Mouse (Mus musculus): Measurements from ENCODE around the gene Tmem128. TPM values are rescaled to one million over a fixed set of nuclear protein-coding genes. Genes with fewer than 3 reads are reported as not detected.

Tmem128 gene
- polyA plus RNA-seq, 1 experiment = 57.1 TPM

- Histone ChIP-seq H3K27me3 (ENCODE audit: control insufficient read depth, insufficient read depth, low read length) (peaks cover 13% of the 10 kb centered on the region; the same call in 1 of the 2 replicates), H3K4me1 (replicated peaks; ENCODE audit: control insufficient read depth, insufficient read depth, low read length) (no peaks in the 10 kb centered on the region), H3K36me3 (ENCODE audit: control insufficient read depth, insufficient read depth, low read length) (no peaks in the 10 kb centered on the region; the same call in 1 of the 2 replicates), H3K27ac (ENCODE audit: control insufficient read depth, insufficient read depth, low read length) (no peak within 1 kb of the TSS), H3K4me3 (ENCODE audit: control insufficient read depth, insufficient read depth, low read length) (no peak within 1 kb of the TSS)
- no peak for DNase-seq
- 44% methylated on average over 4 of the region's 4 CpGs for WGBS
- TF ChIP-seq CTCF (IDR thresholded peaks at IDR 0.05; ENCODE audit: borderline replicate concordance, control insufficient read depth, extremely low read depth, insufficient read depth, low read length, poor library complexity) (no peak), POLR2A (IDR thresholded peaks at IDR 0.05; ENCODE audit: control insufficient read depth, extremely low read depth, insufficient read depth, low read length, poor library complexity) (no peak)
Observed at GRCm38 (mm10) chr5:38275771-38276170, 15.8 kb downstream of the Tmem128 start, which contains the start of gene Otop1. TSS of gene Otop1 (plus strand) at chr5:38275972.

DNA sequence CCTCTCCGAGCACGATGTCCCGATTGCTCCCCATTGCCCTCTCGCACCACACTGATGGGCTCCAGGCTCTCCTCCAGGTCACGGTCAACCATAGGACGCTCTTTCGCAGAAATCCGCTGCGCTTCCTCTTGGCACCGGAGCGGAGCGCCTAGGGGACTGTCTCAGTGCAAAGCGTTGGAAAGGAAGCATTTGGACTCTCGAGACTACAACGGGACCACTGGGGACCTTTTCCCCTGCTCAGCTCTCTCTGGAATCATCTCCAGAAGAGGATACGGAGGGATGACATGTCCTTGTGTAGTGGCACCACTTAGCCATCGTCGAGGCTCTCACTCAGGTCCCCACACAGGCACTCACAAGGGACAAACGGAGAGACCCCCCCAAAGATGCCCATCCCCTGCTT lies 16.5 kb downstream of the Tmem128 start:
- 6% methylated on average over 19 of the region's 19 CpGs for WGBS
- no peaks in the 10 kb centered on the region; the same call in 1 of the 2 replicates for H3K36me3 ChIP-seq (ENCODE audit: control insufficient read depth, insufficient read depth, low read length)
- H3K27me3 ChIP-seq (ENCODE audit: control insufficient read depth, insufficient read depth, low read length) = peaks cover 13% of the 10 kb centered on the region; the same call in 1 of the 2 replicates
- H3K4me1 ChIP-seq (replicated peaks; ENCODE audit: control insufficient read depth, insufficient read depth, low read length) = no peaks in the 10 kb centered on the region
- TF ChIP-seq CTCF (IDR thresholded peaks at IDR 0.05; ENCODE audit: borderline replicate concordance, control insufficient read depth, extremely low read depth, insufficient read depth, low read length, poor library complexity) = no peak
- no peak for TF ChIP-seq POLR2A (IDR thresholded peaks at IDR 0.05; ENCODE audit: control insufficient read depth, extremely low read depth, insufficient read depth, low read length, poor library complexity)
- no peak overlapping the region for H3K27ac ChIP-seq (ENCODE audit: control insufficient read depth, insufficient read depth, low read length)
- no peak for DNase-seq
- H3K4me3 ChIP-seq (ENCODE audit: control insufficient read depth, insufficient read depth, low read length) = no peak overlapping the region

- 5% methylated on average over 65 of the region's 65 CpGs for WGBS
- H3K4me1 ChIP-seq (replicated peaks; ENCODE audit: control insufficient read depth, insufficient read depth, low read length) = no peaks in the 10 kb centered on the region
- H3K4me3 ChIP-seq (ENCODE audit: control insufficient read depth, insufficient read depth, low read length) = no peak overlapping the region
- H3K27ac ChIP-seq (ENCODE audit: control insufficient read depth, insufficient read depth, low read length) = no peak overlapping the region
- no peaks in the 10 kb centered on the region for H3K36me3 ChIP-seq (ENCODE audit: control insufficient read depth, insufficient read depth, low read length)
- TF ChIP-seq CTCF (IDR thresholded peaks at IDR 0.05; ENCODE audit: borderline replicate concordance, control insufficient read depth, extremely low read depth, insufficient read depth, low read length, poor library complexity) (no peak), POLR2A (IDR thresholded peaks at IDR 0.05; ENCODE audit: control insufficient read depth, extremely low read depth, insufficient read depth, low read length, poor library complexity) (no peak)
- peaks cover 13% of the 10 kb centered on the region; the same call in 1 of the 2 replicates for H3K27me3 ChIP-seq (ENCODE audit: control insufficient read depth, insufficient read depth, low read length)
- no peak for DNase-seq
Observed at GRCm38 (mm10) chr5:38277098-38277866, 17.3 kb downstream of the Tmem128 start.

DNA sequence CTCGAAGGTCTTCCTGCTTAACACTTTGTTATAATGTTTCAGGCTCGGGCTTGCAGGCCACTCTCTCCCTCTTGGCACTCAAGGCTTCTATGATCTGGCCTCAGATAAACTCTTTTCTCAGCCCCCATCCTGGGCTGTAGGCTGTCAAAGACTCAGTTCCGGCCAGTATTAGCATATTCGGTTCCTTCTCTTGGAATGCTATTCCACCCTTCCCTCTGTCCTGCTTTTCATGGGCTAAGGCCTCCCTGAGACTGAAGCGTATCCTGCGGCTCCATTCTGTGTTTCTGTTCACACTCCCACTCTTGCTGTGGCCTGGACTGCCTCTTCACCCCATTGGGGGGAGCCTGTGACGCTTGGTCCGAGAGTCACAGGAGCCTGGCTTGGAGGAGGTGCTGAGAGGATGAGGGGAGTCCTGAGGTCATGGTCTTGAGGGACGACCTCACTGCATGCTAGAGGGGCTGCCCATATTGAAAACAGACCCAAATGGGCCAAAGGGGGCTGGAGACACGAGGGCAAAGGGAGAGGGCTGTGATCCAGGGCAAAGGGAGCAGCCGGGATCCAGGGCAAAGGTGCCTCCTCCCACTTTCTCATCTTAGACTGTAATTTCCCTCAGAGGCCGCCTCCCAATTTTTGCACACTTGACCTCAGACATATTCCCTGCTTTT lies 18.1 kb downstream of the Tmem128 start:
- no peaks in the 10 kb centered on the region for H3K36me3 ChIP-seq (ENCODE audit: control insufficient read depth, insufficient read depth, low read length)
- no peak overlapping the region for H3K27ac ChIP-seq (ENCODE audit: control insufficient read depth, insufficient read depth, low read length)
- no peaks in the 10 kb centered on the region for H3K4me1 ChIP-seq (replicated peaks; ENCODE audit: control insufficient read depth, insufficient read depth, low read length)
- TF ChIP-seq CTCF (IDR thresholded peaks at IDR 0.05; ENCODE audit: borderline replicate concordance, control insufficient read depth, extremely low read depth, insufficient read depth, low read length, poor library complexity) (no peak), POLR2A (IDR thresholded peaks at IDR 0.05; ENCODE audit: control insufficient read depth, extremely low read depth, insufficient read depth, low read length, poor library complexity) (no peak)
- H3K27me3 ChIP-seq (ENCODE audit: control insufficient read depth, insufficient read depth, low read length) = peaks cover 13% of the 10 kb centered on the region; the same call in 1 of the 2 replicates
- WGBS = 32% methylated on average over 12 of the region's 12 CpGs
- no peak for DNase-seq
- no peak overlapping the region for H3K4me3 ChIP-seq (ENCODE audit: control insufficient read depth, insufficient read depth, low read length)

DNA sequence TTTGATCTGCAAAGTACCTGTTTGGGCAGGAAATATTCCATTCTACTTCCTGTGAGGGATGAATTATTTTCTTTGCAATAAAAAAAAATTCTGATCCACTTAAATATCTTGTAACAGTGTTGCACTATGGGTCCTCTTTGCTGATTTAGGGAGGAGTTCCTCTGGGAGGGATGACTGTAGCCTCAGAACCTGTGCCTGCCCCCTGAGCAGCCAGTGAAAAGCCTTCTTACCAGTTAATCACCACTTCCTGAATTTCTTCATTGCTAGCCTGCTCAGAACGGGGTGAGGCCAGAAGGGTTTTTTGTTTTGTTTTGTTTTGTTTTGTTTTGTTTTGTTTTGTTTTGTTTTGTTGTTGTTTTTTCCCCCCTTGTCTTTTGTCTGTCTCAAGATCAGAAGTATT lies 20.1 kb downstream of the Tmem128 start:
- WGBS = 15% methylated on average over 1 of the region's 1 CpGs
- TF ChIP-seq POLR2A (IDR thresholded peaks at IDR 0.05; ENCODE audit: control insufficient read depth, extremely low read depth, insufficient read depth, low read length, poor library complexity) (no peak), CTCF (IDR thresholded peaks at IDR 0.05; ENCODE audit: borderline replicate concordance, control insufficient read depth, extremely low read depth, insufficient read depth, low read length, poor library complexity) (no peak)
- Histone ChIP-seq H3K4me1 (replicated peaks; ENCODE audit: control insufficient read depth, insufficient read depth, low read length) (no peaks in the 10 kb centered on the region), H3K27me3 (ENCODE audit: control insufficient read depth, insufficient read depth, low read length) (peaks cover 13% of the 10 kb centered on the region; the same call in 1 of the 2 replicates), H3K36me3 (ENCODE audit: control insufficient read depth, insufficient read depth, low read length) (no peaks in the 10 kb centered on the region), H3K4me3 (ENCODE audit: control insufficient read depth, insufficient read depth, low read length) (no peak overlapping the region), H3K27ac (ENCODE audit: control insufficient read depth, insufficient read depth, low read length) (no peak overlapping the region)
- DNase-seq = no peak

DNA sequence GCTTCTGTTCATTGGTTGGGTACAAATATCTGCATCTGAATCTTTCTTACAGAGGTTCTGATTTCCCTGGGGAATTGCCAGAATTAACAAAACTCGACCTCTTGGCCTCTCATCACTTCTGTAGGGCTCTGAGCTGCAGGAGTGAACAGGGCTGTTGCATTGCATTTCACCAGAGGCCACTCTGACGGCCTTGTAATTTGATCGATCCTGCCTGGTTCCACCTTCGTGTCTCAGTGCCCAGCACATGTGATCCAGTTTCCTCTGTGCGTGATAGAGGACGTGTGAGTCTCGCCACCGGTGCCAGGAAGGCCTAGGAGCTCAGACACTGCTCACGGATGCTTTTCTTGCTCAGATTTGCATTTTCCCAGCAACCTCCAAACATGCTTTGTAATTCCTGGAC lies 25.7 kb downstream of the Tmem128 start:
- H3K36me3 ChIP-seq (ENCODE audit: control insufficient read depth, insufficient read depth, low read length) = no peaks in the 10 kb centered on the region

More for the DNA sequence above, 25.7 kb downstream of the Tmem128 start:
- Histone ChIP-seq H3K27ac (ENCODE audit: control insufficient read depth, insufficient read depth, low read length) (no peak overlapping the region), H3K4me1 (replicated peaks; ENCODE audit: control insufficient read depth, insufficient read depth, low read length) (no peaks in the 10 kb centered on the region), H3K4me3 (ENCODE audit: control insufficient read depth, insufficient read depth, low read length) (no peak overlapping the region), H3K27me3 (ENCODE audit: control insufficient read depth, insufficient read depth, low read length) (no peaks in the 10 kb centered on the region)
- WGBS = 74% methylated on average over 9 of the region's 9 CpGs
- TF ChIP-seq CTCF (IDR thresholded peaks at IDR 0.05; ENCODE audit: borderline replicate concordance, control insufficient read depth, extremely low read depth, insufficient read depth, low read length, poor library complexity) (no peak), POLR2A (IDR thresholded peaks at IDR 0.05; ENCODE audit: control insufficient read depth, extremely low read depth, insufficient read depth, low read length, poor library complexity) (no peak)
- DNase-seq = no peak

Measured in thymus, adult 2 months (tissue).